Mouse (Mus musculus): ENCODE results near the gene Ctdspl. TPM values are rescaled to one million over a fixed set of nuclear protein-coding genes. Genes with fewer than 3 reads are reported as not detected.

Gene Ctdspl
- polyA plus RNA-seq, 1 experiment = 9.3 TPM

- TF ChIP-seq CTCF (IDR thresholded peaks at IDR 0.05; ENCODE audit: borderline replicate concordance, control insufficient read depth, extremely low read depth, insufficient read depth, low read length, poor library complexity) (no peak), POLR2A (IDR thresholded peaks at IDR 0.05; ENCODE audit: control insufficient read depth, extremely low read depth, insufficient read depth, low read length, poor library complexity) (no peak)
- DNase-seq = no peak
Observed at GRCm38 (mm10) chr9:119064296-119064695, 138.0 kb downstream of the Ctdspl start.

GRCm38 (mm10) chr9:119067601-119068000 is 141.3 kb downstream of the Ctdspl start:
- no peak for TF ChIP-seq POLR2A (IDR thresholded peaks at IDR 0.05; ENCODE audit: control insufficient read depth, extremely low read depth, insufficient read depth, low read length, poor library complexity)
- peak; percentile 84; the same call in 1 of the 2 replicates for TF ChIP-seq CTCF (IDR thresholded peaks at IDR 0.05; ENCODE audit: borderline replicate concordance, control insufficient read depth, extremely low read depth, insufficient read depth, low read length, poor library complexity)
- H3K4me3 ChIP-seq (ENCODE audit: control insufficient read depth, insufficient read depth, low read length) = no peak overlapping the region
- peak; percentile 77 for DNase-seq
- no peaks in the 10 kb centered on the region for H3K36me3 ChIP-seq (ENCODE audit: control insufficient read depth, insufficient read depth, low read length)
- H3K4me1 ChIP-seq (replicated peaks; ENCODE audit: control insufficient read depth, insufficient read depth, low read length) = peaks cover 10% of the 10 kb centered on the region
- no peaks in the 10 kb centered on the region for H3K27me3 ChIP-seq (ENCODE audit: control insufficient read depth, insufficient read depth, low read length)
- WGBS = 6% methylated on average over 6 of the region's 6 CpGs
- no peak overlapping the region for H3K27ac ChIP-seq (ENCODE audit: control insufficient read depth, insufficient read depth, low read length)

More at GRCm38 (mm10) chr9:119064296-119064695, 138.0 kb downstream of the Ctdspl start:
- no peak overlapping the region for H3K4me3 ChIP-seq (ENCODE audit: control insufficient read depth, insufficient read depth, low read length)
- H3K27ac ChIP-seq (ENCODE audit: control insufficient read depth, insufficient read depth, low read length) = no peak overlapping the region
- WGBS = 46% methylated on average over 4 of the region's 4 CpGs
- no peaks in the 10 kb centered on the region for H3K27me3 ChIP-seq (ENCODE audit: control insufficient read depth, insufficient read depth, low read length)
- no peaks in the 10 kb centered on the region for H3K36me3 ChIP-seq (ENCODE audit: control insufficient read depth, insufficient read depth, low read length)
- peaks cover 10% of the 10 kb centered on the region for H3K4me1 ChIP-seq (replicated peaks; ENCODE audit: control insufficient read depth, insufficient read depth, low read length)

- Histone ChIP-seq H3K27ac (ENCODE audit: control insufficient read depth, insufficient read depth, low read length) (no peak overlapping the region), H3K27me3 (ENCODE audit: control insufficient read depth, insufficient read depth, low read length) (no peaks in the 10 kb centered on the region), H3K4me3 (ENCODE audit: control insufficient read depth, insufficient read depth, low read length) (no peak overlapping the region), H3K4me1 (replicated peaks; ENCODE audit: control insufficient read depth, insufficient read depth, low read length) (peaks cover 8% of the 10 kb centered on the region), H3K36me3 (ENCODE audit: control insufficient read depth, insufficient read depth, low read length) (no peaks in the 10 kb centered on the region)
- TF ChIP-seq CTCF (IDR thresholded peaks at IDR 0.05; ENCODE audit: borderline replicate concordance, control insufficient read depth, extremely low read depth, insufficient read depth, low read length, poor library complexity) = no peak
- TF ChIP-seq POLR2A (IDR thresholded peaks at IDR 0.05; ENCODE audit: control insufficient read depth, extremely low read depth, insufficient read depth, low read length, poor library complexity) = no peak
- DNase-seq = no peak
- WGBS = 93% methylated on average over 11 of the region's 11 CpGs
Observed at GRCm38 (mm10) chr9:119068266-119068665, 142.0 kb downstream of the Ctdspl start.

GRCm38 (mm10) chr9:119070173-119070825 is 144.0 kb downstream of the Ctdspl start:
- no peak for TF ChIP-seq CTCF (IDR thresholded peaks at IDR 0.05; ENCODE audit: borderline replicate concordance, control insufficient read depth, extremely low read depth, insufficient read depth, low read length, poor library complexity)
- DNase-seq = no peak
- WGBS = 92% methylated on average over 13 of the region's 13 CpGs
- H3K27me3 ChIP-seq (ENCODE audit: control insufficient read depth, insufficient read depth, low read length) = no peaks in the 10 kb centered on the region
- no peaks in the 10 kb centered on the region for H3K4me1 ChIP-seq (replicated peaks; ENCODE audit: control insufficient read depth, insufficient read depth, low read length)
- no peak overlapping the region for H3K27ac ChIP-seq (ENCODE audit: control insufficient read depth, insufficient read depth, low read length)
- no peaks in the 10 kb centered on the region for H3K36me3 ChIP-seq (ENCODE audit: control insufficient read depth, insufficient read depth, low read length)
- H3K4me3 ChIP-seq (ENCODE audit: control insufficient read depth, insufficient read depth, low read length) = no peak overlapping the region

GRCm38 (mm10) chr9:119071786-119072185 is 145.5 kb downstream of the Ctdspl start:
- H3K27ac ChIP-seq (ENCODE audit: control insufficient read depth, insufficient read depth, low read length) = no peak overlapping the region
- no peaks in the 10 kb centered on the region for H3K4me1 ChIP-seq (replicated peaks; ENCODE audit: control insufficient read depth, insufficient read depth, low read length)
- 96% methylated on average over 9 of the region's 9 CpGs for WGBS
- no peak overlapping the region for H3K4me3 ChIP-seq (ENCODE audit: control insufficient read depth, insufficient read depth, low read length)
- H3K27me3 ChIP-seq (ENCODE audit: control insufficient read depth, insufficient read depth, low read length) = no peaks in the 10 kb centered on the region
- no peaks in the 10 kb centered on the region for H3K36me3 ChIP-seq (ENCODE audit: control insufficient read depth, insufficient read depth, low read length)
- DNase-seq = no peak
- TF ChIP-seq CTCF (IDR thresholded peaks at IDR 0.05; ENCODE audit: borderline replicate concordance, control insufficient read depth, extremely low read depth, insufficient read depth, low read length, poor library complexity) (no peak), POLR2A (IDR thresholded peaks at IDR 0.05; ENCODE audit: control insufficient read depth, extremely low read depth, insufficient read depth, low read length, poor library complexity) (no peak)

- 91% methylated on average over 15 of the region's 15 CpGs for WGBS
- Histone ChIP-seq H3K4me1 (replicated peaks; ENCODE audit: control insufficient read depth, insufficient read depth, low read length) (no peaks in the 10 kb centered on the region), H3K27me3 (ENCODE audit: control insufficient read depth, insufficient read depth, low read length) (no peaks in the 10 kb centered on the region), H3K36me3 (ENCODE audit: control insufficient read depth, insufficient read depth, low read length) (no peaks in the 10 kb centered on the region), H3K27ac (ENCODE audit: control insufficient read depth, insufficient read depth, low read length) (no peak overlapping the region), H3K4me3 (ENCODE audit: control insufficient read depth, insufficient read depth, low read length) (no peak overlapping the region)
- TF ChIP-seq CTCF (IDR thresholded peaks at IDR 0.05; ENCODE audit: borderline replicate concordance, control insufficient read depth, extremely low read depth, insufficient read depth, low read length, poor library complexity) = no peak
- TF ChIP-seq POLR2A (IDR thresholded peaks at IDR 0.05; ENCODE audit: control insufficient read depth, extremely low read depth, insufficient read depth, low read length, poor library complexity) = no peak
- no peak for DNase-seq
Observed at GRCm38 (mm10) chr9:119073184-119073895, 147.1 kb downstream of the Ctdspl start.
